Mouse (Mus musculus) embryonic fibroblast, embryonic 13.5 days (primary cell): ENCODE results near the gene Galnt7.

Experiments used
- CTCF ChIP-seq: IDR thresholded peaks from 2 replicates; pipeline ENCODE4 v1.5.1; 2011; ENCODE audit warnings: mild to moderate bottlenecking, control low read depth, low read length, moderate library complexity, borderline replicate concordance; ENCODE audit not compliant: insufficient read depth
- POLR2A ChIP-seq: IDR thresholded peaks from 2 replicates; pipeline ENCODE4 v1.6.1; 2011; ENCODE audit warnings: low read depth, mild to moderate bottlenecking, control low read depth, low read length, moderate library complexity

- TF ChIP-seq CTCF (no peak), POLR2A (no peak)
These were observed 76.6 kb downstream of the Galnt7 start for GRCm38 (mm10) chr8:57576238-57576637.
